Mouse (Mus musculus): ENCODE results near the gene Cep70.

Cep70 gene

GRCm38 (mm10) chr9:99319343-99319951 lies 76.3 kb downstream of the Cep70 start:
- DNase-seq (ENCODE audit: low read depth, low spot score), result no peak

GRCm38 (mm10) chr9:99320006-99320405 lies 76.8 kb downstream of the Cep70 start:
- DNase-seq (ENCODE audit: low read depth, low spot score), result no peak

GRCm38 (mm10) chr9:99325208-99325929 lies 82.2 kb downstream of the Cep70 start:
- DNase-seq (ENCODE audit: low read depth, low spot score), result no peak

- no peak for DNase-seq (ENCODE audit: low read depth, low spot score)
Measured at GRCm38 (mm10) chr9:99325961-99326360, 82.8 kb downstream of the Cep70 start.

GRCm38 (mm10) chr9:99326881-99327280 lies 83.7 kb downstream of the Cep70 start:
- DNase-seq (ENCODE audit: low read depth, low spot score), result no peak

- DNase-seq (ENCODE audit: low read depth, low spot score), result no peak
Measured at GRCm38 (mm10) chr9:99336538-99336937, 93.4 kb downstream of the Cep70 start.

GRCm38 (mm10) chr9:99338293-99338692 lies 95.1 kb downstream of the Cep70 start:
- no peak for DNase-seq (ENCODE audit: low read depth, low spot score)

GRCm38 (mm10) chr9:99339182-99339581 lies 96.0 kb downstream of the Cep70 start:
- DNase-seq (ENCODE audit: low read depth, low spot score), result no peak

GRCm38 (mm10) chr9:99340126-99340525 lies 97.0 kb downstream of the Cep70 start:
- DNase-seq (ENCODE audit: low read depth, low spot score), result no peak

GRCm38 (mm10) chr9:99341600-99341999 lies 98.4 kb downstream of the Cep70 start:
- no peak for DNase-seq (ENCODE audit: low read depth, low spot score)

GRCm38 (mm10) chr9:99345351-99345792 lies 102.2 kb downstream of the Cep70 start:
- no peak for DNase-seq (ENCODE audit: low read depth, low spot score)
